Mouse (Mus musculus) 416B (cell line): Measurements from ENCODE around the gene Kcnc3.
A peak's percentile ranks its signal among the peaks of the same experiment; 100 is the strongest.

Experiments used
- DNase-seq: peaks from one replicate; pipeline ENCODE4 v3.0.0; 2011; ENCODE audit warnings: low read depth

The Kcnc3 gene

DNA sequence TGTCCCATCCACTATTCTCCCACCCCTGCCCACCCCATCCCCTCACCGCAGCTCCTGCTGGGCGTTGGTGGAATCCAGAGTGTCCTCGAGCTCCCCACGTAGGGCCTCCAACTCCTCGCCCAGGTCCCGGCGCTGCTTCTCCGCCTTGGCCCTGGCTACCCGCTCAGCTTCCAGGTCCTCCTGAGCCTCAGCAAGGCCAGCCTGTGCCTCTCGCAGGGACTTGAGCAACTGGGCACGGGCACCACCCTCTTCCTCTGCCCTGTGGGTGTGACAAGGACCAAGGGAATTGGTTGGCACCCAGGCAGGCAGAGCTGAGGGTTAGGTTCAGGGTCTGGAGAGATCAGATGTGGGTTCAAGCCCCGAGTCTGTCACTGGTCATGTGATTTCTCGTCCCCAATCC is 36.5 kb downstream of the Kcnc3 start:
- DNase-seq, result no peak

DNA sequence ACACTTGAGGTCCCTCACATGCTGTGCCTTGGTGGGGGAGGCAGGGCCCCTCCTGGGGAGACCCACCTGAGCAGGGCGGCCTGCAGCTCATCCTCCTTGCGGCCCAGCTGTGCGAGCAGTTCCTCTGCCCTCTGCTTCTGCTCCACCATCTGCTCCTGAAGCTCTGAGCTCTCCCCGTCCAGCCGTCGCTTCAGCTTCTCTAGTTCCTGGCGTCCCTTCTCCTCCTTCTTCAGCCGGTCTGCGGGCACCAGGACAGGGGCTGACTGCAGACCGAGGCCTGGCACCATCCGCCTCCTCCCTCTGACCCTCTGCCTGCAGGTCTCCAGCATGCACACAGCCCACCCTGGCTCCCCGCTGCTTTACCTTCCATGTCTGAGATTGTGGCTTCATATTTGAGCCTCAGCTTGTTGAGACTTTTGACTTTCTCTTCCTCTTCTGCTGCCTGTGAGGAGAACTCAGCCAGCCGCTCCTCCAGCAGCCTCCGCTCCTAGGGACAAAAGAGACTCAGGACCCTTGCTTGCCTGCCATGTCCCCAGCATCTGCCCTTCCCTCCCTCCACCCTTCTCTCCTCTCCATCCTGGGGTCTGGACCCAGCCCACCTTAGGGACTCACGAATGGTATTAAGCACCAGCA is 38.1 kb downstream of the Kcnc3 start:
- DNase-seq, result no peak

DNA sequence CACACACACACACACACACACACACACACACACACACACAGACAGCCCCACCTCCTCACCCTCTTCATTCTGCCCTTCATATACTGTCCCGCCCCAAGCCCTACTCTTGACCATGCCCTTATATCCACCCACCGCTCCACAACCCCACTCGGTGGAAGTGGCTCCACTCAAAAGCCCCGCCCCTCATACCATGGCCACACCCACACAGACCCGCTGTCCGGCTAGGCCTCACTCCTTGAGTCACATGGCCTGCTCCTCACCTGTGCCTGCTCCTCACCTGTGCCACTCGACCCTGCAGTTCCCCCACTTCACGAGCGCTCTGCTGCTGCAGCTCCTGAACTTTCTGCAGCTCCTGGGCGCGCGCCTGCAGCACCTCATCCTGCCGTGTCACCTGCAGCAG is 40.0 kb downstream of the Kcnc3 start:
- no peak for DNase-seq

DNA sequence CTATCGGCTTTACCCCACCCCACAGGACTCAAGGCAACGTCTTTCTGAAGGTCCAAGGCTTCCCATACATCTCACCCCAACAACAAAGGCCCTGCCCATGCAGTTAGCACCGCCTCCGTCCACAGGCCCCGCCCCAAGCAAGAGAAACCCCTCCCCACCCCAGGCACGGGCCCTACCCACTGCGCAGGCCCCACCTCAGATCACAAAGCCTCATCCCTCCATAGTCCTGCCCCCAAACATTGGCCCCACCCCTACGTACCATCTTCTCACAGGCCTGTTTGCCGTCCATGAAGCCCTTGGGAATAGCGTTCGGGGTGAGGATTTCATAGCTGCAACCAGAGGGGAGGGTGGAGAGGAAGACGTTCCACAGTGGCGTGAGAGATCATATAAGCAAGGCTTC is 42.2 kb downstream of the Kcnc3 start:
- DNase-seq, result no peak

DNA sequence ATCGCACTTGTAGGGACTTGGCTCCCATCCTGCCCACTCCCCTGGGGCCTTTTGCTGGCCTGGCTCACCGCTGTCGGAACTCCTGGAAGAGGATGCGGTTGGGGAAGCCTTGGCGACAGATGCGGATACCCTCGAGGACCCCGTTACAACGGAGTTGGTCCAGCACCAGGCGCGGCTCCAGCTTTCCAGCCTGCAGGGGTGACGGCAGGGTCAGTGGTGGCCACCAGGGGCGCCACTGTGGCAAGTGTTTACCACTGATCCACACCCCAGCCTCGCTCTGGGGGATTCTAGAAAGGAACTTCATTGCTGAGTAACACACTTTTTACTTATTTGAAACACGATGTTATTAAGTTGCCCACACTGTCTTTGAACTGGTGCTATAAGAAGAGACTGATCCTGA is 42.9 kb downstream of the Kcnc3 start:
- DNase-seq, result no peak

DNA sequence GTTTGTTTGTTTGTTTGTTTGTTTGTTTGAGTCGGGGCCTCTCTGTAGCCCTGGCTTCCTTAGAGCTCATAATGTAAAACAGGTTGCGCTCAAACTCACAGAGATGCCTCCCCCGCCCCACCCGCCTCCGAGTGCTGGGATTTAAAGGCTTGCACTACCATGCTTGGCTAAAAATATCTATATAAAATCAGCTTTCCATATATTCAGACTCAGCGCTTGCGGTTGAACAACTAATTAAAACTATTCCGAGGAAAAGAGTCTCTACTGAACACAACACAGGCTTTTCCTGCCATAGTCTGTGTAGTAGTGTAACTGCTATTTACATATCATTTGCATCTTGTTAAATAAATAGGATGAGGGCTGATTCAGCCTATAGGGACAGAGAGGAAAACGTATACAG is 46.2 kb downstream of the Kcnc3 start:
- DNase-seq, result no peak

DNA sequence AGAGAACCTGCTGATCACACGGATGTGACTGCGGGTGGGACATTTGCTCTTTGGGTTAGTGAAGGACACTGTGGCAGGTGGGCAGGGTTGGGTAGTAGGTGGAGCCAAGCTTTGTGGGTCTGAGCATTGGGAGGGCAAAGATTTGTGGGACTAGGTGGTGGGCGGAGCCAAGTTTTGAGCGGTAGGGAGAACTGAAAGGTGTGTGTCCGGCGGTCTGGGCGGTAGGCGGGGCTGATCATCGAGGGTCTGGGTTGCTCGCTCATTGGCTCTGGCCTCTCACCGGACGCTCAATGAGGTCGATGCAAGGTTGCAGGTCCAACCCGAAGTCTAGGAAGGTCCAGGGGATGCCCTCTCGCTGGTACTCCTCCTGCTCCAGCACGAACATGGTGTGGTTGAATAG is 48.2 kb downstream of the Kcnc3 start:
- DNase-seq, result no peak

DNA sequence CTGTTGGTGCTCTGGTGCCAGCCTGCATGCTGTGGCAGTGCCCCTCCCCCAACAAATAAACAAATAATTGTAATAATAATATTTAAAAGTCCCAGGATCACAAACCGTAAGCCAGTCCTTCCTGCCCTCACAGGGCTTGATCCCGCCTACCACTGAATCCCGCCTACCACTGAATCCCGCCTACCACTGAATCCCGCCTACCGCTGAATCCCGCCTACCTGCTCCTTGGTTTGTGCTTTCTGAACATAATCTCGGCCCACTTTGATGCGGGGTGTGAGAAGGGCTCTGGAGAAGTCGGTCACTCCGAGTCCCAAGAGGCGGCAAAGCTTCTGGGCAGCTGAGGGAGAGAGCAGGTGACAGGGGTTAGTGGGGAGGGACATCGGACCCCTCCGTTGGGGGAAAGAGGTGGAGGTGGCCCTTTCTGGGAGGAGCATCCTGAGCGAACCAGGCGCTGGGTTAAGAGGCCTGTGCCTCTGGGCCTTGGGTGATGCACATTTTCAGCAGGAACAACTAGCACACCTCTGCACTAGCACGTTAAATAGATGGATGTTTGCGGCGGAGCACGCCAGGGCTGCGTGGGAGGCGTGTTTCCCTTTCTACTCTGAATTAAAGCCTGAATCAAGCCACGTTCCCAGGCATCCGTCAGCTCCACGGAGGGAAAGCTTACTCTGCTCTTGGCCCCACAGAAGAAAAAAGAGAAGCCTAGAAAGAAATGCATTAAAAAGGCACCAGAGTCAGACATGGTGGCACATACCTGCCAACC is 50.6 kb downstream of the Kcnc3 start:
- DNase-seq, result no peak

DNA sequence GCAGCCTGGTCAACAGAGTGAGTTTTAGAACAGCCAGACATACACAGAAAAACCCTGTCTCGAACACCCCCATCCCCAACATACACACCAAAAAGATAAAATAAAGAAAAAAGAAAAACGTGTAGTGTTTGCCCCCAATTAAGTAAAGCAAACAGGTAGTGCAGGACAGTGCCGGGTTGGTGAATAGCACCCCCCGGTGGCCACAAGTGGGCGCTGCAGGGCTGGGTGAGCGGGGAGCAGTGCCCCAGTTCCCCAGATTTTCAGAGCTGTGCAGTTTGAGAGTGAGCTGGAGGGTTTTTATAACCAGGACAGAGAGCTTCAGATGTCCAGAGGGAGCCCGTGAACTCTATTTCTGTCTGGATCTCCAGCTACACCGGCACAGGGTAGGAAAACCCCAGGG is 51.4 kb downstream of the Kcnc3 start:
- peak; percentile 41 for DNase-seq

DNA sequence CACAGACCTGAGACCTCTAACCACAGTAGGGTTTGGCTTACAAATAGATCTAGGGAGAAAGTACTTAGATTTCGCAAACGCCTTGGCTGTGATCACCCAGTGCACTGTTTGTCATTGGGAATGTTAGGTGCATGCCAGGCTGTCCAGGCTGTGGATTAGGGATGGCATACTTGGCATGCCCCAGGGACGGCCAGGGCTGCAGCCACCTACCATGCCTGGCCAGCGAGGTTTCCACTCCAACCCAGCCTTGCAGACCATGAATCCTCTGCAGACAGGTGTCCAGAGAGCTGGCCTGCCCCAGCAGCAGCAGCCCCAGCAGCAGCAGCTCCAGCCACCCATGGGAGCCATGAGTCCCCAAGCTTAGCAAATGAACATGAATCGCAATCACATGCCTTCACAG is 54.8 kb downstream of the Kcnc3 start:
- DNase-seq, result no peak

DNA sequence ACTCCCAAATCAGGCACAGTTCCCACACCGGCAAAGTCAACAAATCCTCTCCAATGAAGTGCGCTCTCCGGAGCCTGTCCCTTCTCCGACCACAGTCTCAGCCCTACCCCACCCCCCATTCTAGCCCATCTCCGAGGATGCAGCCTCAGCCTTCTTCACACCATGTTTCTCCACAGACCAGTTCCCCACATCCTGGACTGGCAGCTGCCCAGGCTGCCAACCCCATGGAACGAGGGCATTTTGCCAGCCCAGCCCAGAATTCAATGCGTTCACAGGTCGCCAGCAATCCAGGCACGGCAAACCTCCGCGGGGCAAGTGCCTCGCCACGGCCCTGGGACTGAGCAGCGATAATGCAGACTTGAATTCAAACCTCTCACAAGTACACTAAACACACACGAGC is 55.5 kb downstream of the Kcnc3 start:
- peak; percentile 75 for DNase-seq

DNA sequence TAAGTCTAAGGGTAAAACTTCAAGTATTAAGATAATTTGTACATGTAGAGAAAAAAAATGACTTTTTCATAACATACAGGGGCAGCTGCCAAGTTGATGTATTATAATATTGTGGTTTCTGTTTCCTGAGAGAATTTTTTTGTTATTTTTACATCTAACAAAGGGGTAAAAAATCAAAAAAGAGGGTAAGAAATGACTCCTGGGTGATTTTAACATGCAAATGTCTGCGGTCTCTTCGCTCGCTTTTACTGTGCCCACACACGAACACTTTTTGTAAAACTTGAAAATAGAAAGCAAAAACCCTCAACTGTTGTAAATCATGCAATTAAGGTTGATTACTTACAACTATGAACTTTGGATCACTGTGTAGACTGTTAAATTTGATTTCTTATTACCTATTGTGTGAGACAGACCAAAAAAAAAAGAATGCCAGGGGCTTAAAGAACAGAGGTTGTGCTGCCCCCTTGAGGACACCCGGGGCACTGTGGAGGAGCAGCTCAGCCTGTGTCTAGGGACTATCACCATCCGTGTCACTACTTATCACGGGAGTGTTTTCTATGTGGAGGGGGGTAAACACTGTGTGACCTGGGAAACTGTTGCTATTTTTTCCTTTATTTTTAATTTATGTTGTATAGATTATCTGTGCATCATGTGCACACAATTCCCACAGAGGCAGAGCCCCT is 56.7 kb downstream of the Kcnc3 start:
- DNase-seq, result peak; percentile 76

DNA sequence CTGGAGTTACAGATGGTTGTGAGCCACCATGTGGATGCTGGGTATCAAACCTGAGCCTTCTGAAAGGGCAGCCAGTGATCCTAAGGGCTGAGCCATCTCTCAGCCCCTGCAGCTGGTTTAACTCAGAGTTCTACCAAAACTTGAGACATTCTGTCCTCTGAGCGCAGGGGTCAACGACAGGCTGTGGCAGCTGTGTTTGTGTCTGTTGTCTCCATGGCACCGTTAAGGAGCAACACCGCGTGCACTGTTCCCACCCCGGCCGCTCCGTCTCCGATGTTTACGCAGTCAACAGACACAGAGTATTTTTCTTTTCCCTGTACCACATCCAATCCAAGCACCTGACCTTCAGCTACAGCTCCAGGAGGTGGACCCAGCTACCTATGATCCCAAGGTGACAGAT is 57.3 kb downstream of the Kcnc3 start:
- DNase-seq, result no peak

DNA sequence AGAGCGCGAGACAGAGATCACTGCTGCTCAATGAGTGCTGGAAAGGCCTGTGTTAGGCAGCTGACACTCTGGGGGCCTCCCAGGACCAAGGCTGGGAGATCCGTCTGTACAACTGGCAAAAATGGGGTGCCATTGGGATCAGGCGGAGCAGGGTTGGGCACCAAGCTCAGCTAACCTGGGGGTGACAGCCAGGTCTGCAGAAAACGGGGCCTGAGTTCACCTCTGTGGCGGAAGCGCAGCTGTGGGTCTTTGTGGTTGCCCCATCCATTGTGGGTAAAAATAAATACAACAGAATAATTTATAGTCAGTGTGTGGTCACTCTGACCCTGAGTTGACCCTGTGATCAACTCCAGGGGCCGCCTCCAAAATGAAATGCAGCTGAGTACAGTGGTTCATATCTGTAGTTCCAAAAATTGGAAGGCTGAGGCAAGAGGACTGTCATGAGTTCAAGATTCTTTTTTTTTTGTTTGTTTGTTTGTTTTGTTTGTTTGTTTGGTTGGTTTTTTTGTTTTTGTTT is 58.7 kb downstream of the Kcnc3 start:
- peak; percentile 77 for DNase-seq

DNA sequence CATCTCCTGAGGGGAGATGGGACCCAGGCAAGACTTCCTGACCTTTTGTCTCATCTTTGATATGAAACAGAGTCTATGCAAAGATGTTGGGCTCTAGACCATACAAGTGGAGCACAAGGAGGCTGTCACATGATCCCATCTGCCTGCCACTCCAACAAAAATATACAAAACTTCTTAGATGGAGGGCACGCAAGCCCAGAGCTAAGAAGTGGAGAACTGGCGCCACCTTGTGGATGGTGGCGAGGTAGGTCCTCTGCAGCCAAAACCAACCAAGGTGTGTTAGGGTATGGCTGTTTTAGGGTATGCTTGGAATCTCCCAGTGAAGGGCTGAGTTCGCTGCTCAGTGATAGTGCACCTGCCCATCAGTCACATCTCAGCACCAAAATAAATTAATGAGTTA is 59.5 kb downstream of the Kcnc3 start:
- peak; percentile 82 for DNase-seq

DNA sequence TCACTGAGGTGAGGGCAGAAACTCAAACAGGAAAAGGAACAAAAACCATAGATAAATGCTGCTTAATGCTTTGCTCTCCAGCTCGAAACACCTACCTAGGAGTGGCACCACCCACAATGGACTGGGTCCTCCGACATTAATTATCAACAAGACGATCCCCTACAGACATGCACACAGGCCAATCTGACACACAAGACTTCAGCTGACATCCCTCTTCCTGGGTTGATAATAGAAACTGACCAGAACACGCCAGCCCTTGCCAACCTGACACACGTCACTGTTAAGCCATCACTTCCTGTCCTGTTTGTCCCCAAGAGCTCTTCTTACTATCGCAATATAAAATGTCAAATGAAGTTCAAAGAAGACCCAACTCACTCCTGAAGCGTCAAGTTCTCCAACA is 61.0 kb downstream of the Kcnc3 start:
- DNase-seq, result peak; percentile 49

DNA sequence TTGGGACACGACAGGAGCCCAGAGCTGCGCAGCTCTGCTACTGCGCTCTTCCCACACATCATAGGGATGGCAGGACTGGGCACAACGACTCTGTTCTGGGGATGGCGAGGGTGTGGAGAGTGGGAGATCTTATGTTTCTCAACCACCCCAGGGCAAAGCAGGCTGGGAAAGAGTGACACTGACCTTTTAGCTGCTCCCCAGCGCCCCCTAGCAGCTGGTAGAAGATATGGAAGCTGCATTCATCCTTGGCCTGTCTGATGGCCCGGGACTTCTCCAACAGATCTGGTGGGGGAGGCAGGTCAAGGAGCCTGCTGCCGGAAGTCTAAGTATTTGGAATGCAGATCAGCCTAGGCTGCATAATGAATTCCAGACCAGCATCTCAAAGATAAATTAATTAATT is 63.3 kb downstream of the Kcnc3 start:
- peak; percentile 57 for DNase-seq
